Mouse (Mus musculus): Measurements from ENCODE around the gene Cog1. TPM values are rescaled to one million over a fixed set of nuclear protein-coding genes. Genes with fewer than 3 reads are reported as not detected.

Gene Cog1
- total RNA-seq (2017): 14.5 and 16.1 TPM in 2 replicates

DNA sequence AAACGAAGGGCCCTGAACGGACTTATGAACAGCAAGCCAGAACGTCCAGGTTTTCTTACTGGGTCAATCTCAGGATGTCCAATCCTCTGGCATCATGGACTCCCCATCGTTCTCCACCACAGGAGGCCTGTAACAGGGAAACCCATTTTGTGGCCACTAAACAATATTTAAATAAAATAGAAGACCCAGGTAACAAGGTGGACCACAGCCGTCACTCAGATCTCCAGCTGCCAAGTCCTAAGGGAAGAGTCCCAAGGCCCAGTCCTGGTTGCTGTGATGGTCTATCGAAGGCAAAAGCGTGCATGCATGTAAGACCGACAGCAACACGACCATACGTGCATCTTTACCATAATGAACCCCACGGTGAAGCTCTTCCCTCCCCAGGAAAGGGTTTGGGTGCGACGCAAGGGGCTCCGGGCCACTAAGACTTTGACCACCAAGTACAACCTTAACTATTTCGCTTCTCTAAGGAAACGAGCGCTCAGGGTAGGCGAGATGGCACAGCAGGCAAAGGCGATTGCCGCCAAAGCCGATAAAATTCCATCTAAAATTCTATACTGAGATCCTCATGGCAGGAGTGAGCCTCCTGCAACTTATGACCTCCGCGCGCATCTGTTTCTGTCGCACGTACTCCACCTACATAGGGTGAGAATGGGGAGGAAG lies at the start of gene Cog1:
Gene Cog1, plus strand, starts transcription at position 480 of the 663 bp plus-strand sequence.
- 0 out of 4 replicates have a peak, but pooled peaks of 1 of the 2 experiments have one; percentile 1 for ATAC-seq (replicated peaks in 1 of 2; ENCODE audit: insufficient read depth in 1 of 2, low FRiP score in 2 of 2, low TSS enrichment in 1 of 2, low read depth in 1 of 2, poor library complexity in 2 of 2, severe bottlenecking in 2 of 2)

DNA sequence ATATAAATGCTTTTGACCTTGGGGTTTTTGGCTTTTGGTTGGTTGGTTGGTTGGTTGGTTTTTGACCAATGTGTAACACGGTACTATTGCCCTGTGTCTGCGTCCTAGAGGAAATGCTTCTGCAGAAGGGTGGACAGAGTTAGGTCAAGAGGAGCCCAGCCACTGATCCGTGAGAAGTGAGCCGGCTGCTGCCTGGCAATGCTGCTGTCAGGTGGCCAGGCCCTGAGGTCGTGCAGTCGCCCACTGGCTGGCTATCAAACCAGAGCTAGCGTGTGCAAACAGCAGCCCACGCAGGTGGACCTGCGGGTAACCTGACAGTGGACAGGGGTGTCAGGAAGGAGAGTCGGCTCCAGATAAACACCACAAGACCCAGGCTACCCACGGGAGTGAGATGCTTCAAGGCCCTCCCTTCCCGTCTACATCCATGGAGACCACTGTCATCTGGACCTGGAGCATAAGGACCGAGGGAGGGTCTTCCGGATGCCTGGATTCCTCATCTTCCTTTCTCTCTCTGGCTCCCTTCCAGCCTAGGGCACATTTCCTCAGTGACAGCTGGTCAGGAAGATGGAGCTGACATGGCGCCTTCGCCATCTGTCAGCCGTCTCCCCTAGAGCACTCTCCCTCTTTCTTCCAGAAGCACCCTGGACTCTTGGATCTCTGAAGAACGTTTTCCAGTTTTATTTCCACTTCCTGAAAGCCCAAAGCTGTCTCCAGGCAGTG lies 48.3 kb upstream of the Cog1 start:
- no peak for ATAC-seq (replicated peaks in 1 of 2; ENCODE audit: insufficient read depth in 1 of 2, low FRiP score in 2 of 2, low TSS enrichment in 1 of 2, low read depth in 1 of 2, poor library complexity in 2 of 2, severe bottlenecking in 2 of 2)

GRCm38 (mm10) chr11:113601616-113602343 lies 47.2 kb upstream of the Cog1 start:
- no peak for ATAC-seq (replicated peaks in 1 of 2; ENCODE audit: insufficient read depth in 1 of 2, low FRiP score in 2 of 2, low TSS enrichment in 1 of 2, low read depth in 1 of 2, poor library complexity in 2 of 2, severe bottlenecking in 2 of 2)

DNA sequence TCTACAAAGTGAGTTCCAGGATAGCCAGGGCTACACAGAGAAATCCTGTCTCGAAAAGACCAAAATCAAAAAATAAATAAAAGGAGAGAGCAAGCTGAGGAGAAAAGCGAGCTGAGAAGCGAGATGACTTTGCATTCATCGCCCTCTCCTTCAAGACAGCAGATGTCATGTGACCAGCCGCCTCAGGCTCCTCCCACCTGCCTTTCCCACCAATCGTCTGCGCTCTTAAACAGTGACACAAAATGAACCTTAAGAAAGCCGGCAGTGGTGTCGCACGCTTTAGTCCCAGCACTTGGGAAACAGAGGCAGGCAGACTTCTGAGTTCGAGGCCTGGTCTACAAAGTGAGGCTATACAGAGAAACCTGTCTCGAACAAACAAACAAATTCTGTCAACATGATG lies 41.4 kb upstream of the Cog1 start:
- ATAC-seq (replicated peaks in 1 of 2; ENCODE audit: insufficient read depth in 1 of 2, low FRiP score in 2 of 2, low TSS enrichment in 1 of 2, low read depth in 1 of 2, poor library complexity in 2 of 2, severe bottlenecking in 2 of 2): no peak

DNA sequence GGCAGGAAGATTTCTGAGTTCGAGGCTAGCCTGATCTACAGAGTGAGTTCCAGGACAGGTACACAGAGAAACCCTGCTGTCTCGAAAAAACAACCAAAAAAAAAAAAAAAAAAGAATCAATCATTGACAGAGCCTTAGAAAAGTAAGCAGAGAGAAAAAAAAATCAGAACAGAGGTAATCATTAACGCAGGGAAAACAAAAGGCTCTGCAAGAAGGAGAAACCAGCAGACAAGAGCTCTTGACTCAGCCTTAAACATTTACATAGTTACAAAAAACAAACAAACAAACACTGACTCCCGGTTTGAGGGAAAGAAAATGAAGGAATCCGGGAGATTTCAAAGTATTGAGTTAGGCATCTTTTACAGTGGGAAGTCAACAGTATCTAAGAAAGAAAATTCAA lies 39.4 kb upstream of the Cog1 start:
- ATAC-seq (replicated peaks in 1 of 2; ENCODE audit: insufficient read depth in 1 of 2, low FRiP score in 2 of 2, low TSS enrichment in 1 of 2, low read depth in 1 of 2, poor library complexity in 2 of 2, severe bottlenecking in 2 of 2): no peak

DNA sequence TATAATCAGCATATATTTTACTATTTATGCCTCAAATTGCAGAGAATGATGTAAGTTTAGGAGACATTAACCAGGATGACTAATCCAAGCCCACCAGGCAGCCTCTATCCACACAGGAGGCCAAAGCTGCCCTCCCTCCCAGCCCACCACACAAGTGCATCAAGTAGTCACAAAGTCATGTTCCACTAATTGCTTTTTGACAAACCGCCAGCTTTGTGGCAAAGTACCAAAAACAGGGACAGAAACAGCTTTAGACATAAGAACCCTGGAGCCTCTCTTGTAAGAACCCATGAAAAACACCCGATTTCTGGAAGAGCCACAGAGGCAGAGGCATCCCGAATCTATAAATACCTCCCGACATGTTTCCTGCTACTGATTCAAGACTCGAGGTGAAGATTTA lies 38.7 kb upstream of the Cog1 start:
- no peak for ATAC-seq (replicated peaks in 1 of 2; ENCODE audit: insufficient read depth in 1 of 2, low FRiP score in 2 of 2, low TSS enrichment in 1 of 2, low read depth in 1 of 2, poor library complexity in 2 of 2, severe bottlenecking in 2 of 2)

GRCm38 (mm10) chr11:113611112-113611646 lies 37.8 kb upstream of the Cog1 start:
- ATAC-seq (replicated peaks in 1 of 2; ENCODE audit: insufficient read depth in 1 of 2, low FRiP score in 2 of 2, low TSS enrichment in 1 of 2, low read depth in 1 of 2, poor library complexity in 2 of 2, severe bottlenecking in 2 of 2): no peak

GRCm38 (mm10) chr11:113611664-113612611 lies 37.0 kb upstream of the Cog1 start:
- peak; percentile 58 to 66 for ATAC-seq (replicated peaks in 1 of 2; ENCODE audit: insufficient read depth in 1 of 2, low FRiP score in 2 of 2, low TSS enrichment in 1 of 2, low read depth in 1 of 2, poor library complexity in 2 of 2, severe bottlenecking in 2 of 2)

- peak; percentile 55 to 74 for ATAC-seq (replicated peaks in 1 of 2; ENCODE audit: insufficient read depth in 1 of 2, low FRiP score in 2 of 2, low TSS enrichment in 1 of 2, low read depth in 1 of 2, poor library complexity in 2 of 2, severe bottlenecking in 2 of 2)
Measured at GRCm38 (mm10) chr11:113614476-113614875, 34.5 kb upstream of the Cog1 start.

DNA sequence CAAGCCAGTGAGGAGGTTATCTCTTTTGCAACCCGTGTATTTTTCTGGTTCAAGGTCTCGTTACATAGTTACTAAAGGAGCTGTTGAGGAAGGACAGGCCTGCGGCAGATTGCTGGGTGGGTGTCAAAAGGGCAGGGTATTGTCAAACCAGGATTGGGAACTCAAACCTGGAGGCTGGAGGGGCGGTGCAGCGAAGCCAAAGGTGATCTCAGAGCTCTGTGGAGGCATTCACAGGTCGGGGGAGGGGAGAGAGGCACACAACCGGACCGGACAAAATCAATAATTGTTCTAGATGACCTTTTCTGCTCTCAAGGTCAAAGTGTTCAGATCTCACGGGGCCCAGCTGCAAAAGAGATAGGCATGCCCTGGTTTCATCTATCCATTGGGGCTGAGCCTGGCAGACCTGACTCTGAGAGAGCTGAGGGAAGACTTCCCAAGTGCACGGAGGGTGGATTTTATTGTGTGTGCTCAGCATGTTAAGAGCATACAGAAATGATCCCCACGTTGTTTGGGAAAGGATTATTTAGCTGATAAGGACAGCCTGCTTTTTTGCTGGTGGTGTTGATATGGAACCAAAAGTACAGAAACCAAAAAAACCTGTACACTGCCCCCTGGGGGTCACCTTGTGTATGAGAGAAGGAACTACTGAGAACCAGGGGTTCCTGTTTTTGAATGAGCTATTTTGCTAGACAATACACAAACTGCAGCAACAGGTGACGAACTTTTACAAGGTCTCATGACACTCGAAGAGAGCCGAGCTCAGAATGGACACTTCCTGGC lies 31.6 kb upstream of the Cog1 start:
- peak; percentile 43; a peak in 3 of 4 replicates for ATAC-seq (replicated peaks in 1 of 2; ENCODE audit: insufficient read depth in 1 of 2, low FRiP score in 2 of 2, low TSS enrichment in 1 of 2, low read depth in 1 of 2, poor library complexity in 2 of 2, severe bottlenecking in 2 of 2)

- no peak for ATAC-seq (replicated peaks in 1 of 2; ENCODE audit: insufficient read depth in 1 of 2, low FRiP score in 2 of 2, low TSS enrichment in 1 of 2, low read depth in 1 of 2, poor library complexity in 2 of 2, severe bottlenecking in 2 of 2)
Measured at GRCm38 (mm10) chr11:113618303-113618671, 30.7 kb upstream of the Cog1 start.

DNA sequence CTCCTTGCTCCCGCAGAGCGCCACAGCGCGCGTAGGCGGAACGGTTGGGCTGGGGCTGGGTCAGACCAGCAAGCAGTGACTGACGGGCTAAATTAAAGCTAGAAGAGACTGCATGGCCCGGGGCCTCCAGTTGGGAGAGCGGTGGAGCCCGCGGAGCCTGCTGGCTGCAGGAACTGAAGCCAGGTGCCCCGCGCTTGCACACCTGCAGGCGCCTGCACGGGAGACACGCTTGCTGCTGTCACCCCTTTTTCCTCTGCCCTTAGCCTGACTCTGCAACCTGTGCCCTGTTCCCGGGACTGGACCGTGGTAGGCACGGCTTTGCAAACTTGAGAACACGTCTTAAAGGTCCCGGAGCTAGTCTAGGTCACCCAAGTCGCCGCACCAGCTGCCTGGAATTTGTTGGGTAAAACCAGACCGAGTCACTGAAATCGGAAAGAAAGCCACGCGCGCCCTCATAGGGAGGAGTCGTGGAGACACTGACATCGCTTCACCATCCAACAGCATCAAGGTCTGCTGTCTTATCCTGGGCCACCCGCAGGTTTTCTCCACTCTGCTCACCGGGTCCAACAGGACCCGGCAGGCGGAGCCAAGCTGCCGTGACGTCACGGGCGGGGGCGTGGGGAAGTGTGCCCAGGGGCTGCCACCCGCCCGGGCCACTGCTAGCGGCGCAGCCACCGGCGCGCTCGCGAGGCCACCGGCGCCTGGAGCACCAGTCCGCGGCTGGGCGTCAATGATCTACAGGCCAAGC lies 30.1 kb upstream of the Cog1 start, which contains the start of gene Sstr2:
Gene Sstr2, plus strand, starts transcription at position 671 of the 748 bp plus-strand sequence.
- peak; percentile 42 to 69 for ATAC-seq (replicated peaks in 1 of 2; ENCODE audit: insufficient read depth in 1 of 2, low FRiP score in 2 of 2, low TSS enrichment in 1 of 2, low read depth in 1 of 2, poor library complexity in 2 of 2, severe bottlenecking in 2 of 2)

DNA sequence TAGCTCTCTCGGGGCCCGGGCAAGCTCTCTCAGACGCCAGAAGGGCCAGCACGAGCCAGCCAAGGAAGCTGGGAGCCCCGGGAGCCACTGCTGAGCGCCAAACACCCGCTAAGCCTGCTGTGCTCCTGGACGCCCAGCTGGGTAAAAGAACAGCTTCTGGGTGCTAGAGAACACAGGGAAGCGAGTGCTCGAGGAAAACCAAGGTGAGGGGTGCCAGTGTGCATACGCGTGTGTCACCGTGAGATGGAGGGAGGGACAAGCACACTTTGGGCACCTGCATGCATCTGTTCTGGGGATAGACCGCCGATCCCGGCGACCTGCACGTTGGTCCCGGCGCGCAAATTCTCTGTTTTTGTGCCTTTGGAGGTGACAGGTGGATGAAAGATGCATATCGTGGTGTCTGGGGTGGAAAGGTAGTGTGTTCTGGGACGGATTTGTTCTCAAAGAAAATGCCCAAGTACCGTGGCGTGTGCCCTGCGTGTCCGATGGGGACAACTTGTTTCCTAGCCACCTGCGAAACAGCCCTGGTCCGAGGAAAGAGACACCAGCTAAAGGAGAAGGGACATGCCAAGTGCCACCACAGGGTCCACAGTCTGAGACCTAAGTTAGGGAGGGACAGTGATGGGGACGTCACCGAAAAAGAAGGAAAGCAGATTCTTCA lies 29.4 kb upstream of the Cog1 start:
- no peak for ATAC-seq (replicated peaks in 1 of 2; ENCODE audit: insufficient read depth in 1 of 2, low FRiP score in 2 of 2, low TSS enrichment in 1 of 2, low read depth in 1 of 2, poor library complexity in 2 of 2, severe bottlenecking in 2 of 2)

DNA sequence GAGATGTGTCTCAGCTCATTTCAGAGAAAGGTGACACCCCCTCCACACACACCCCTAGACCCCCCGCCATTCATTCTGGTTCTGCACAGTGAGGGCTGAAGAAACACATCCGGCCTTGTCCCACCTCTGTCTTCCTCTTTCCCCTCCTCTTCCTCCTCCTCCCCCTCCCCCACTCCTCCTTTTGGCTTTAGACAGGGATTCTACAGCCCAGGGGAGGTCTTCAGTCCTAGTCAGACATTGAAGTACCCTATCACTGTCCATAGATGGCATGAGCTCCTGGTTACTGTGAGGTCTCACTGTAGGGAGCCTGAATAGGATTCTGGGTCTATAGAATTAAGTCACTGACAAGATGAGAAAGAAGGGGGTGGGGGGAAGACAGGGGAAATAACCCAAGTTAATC lies 28.0 kb upstream of the Cog1 start:
- ATAC-seq (replicated peaks in 1 of 2; ENCODE audit: insufficient read depth in 1 of 2, low FRiP score in 2 of 2, low TSS enrichment in 1 of 2, low read depth in 1 of 2, poor library complexity in 2 of 2, severe bottlenecking in 2 of 2): no peak

- ATAC-seq (replicated peaks in 1 of 2; ENCODE audit: insufficient read depth in 1 of 2, low FRiP score in 2 of 2, low TSS enrichment in 1 of 2, low read depth in 1 of 2, poor library complexity in 2 of 2, severe bottlenecking in 2 of 2): no peak
Measured at GRCm38 (mm10) chr11:113622028-113622427, 26.9 kb upstream of the Cog1 start.

All from hematopoietic stem cell, adult 5-6 weeks (primary cell).